Mouse (Mus musculus): Measurements from ENCODE around the gene BC061212. TPM values are rescaled to one million over a fixed set of nuclear protein-coding genes. Genes with fewer than 3 reads are reported as not detected.
"Not testable (repeated sequence)": the region's sequence is repeated elsewhere in the genome, so short reads cannot be mapped to it uniquely, and the experiment has no call there.

The BC061212 gene
- polyA plus RNA-seq (2014; fragmentation: Nextera tagmentation; extraction: Ambion mirVana), result not detected in 2 replicates

DNA sequence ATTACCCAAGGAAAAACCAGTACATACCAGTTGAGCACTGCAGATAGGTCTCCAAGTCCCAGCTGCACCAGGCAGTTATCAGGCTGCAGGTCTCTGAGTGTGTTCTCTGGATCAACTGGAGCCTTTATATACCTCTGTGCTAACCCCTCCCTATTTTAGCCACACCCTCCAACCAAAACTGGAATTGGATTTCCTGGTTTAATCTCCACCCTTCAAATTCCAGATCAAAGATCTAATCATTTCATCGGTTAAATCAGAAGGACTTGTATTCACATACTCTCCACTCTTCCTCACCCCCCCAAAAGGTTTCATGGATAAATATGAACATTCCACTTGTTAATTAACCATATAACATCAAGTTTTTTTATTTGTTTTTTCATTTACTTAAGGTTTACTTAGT lies at the start of gene BC061212:
Gene BC061212 (minus strand): TSS at position 101 of the 400 bp plus-strand sequence.
- DNase-seq (ENCODE audit: low spot score); H3K4me1 ChIP-seq (replicated peaks; ENCODE audit: control insufficient read depth, insufficient read depth, low read length); H3K9ac ChIP-seq (ENCODE audit: low read depth, low read length); H3K9me3 ChIP-seq (ENCODE audit: control insufficient read depth, low read length); H3K4me2 ChIP-seq (replicated peaks; ENCODE audit: low read depth, low read length); H3K36me3 ChIP-seq (ENCODE audit: control insufficient read depth, insufficient read depth, low read length); H3K27ac ChIP-seq (ENCODE audit: low read depth, low read length); H3K27me3 ChIP-seq (ENCODE audit: control insufficient read depth, insufficient read depth, low read length); ATAC-seq (ENCODE audit: low FRiP score); H3K4me3 ChIP-seq (ENCODE audit: low read depth, low read length): not testable (repeated sequence)
- WGBS, result no CpG with 5 or more reads among the region's 1 CpGs

DNA sequence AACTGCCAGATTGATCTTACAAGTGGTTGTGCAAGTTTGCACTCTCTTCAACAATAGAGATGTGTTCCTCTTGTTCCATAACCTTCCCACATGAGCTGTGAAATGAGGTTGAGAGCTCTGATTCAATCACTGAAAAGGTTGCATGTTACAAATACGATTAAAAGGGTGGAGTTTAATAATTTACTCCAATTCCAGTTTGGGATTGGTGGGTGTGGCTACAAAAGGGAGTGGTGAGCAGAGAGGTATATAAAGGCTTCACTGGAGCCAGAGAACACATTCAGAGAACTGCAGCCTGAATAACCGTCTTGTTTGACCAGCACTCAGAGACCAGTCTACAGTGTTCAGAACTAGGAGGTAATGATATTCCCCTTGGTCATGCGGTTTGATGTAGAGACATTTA lies 5.7 kb upstream of the BC061212 start, which contains the start of gene Gm6351:
Gene Gm6351 (plus strand): TSS at position 301 of the 400 bp plus-strand sequence.
- not testable (repeated sequence) for H3K4me3 ChIP-seq (ENCODE audit: low read depth, low read length); ATAC-seq (ENCODE audit: low FRiP score); H3K9ac ChIP-seq (ENCODE audit: low read depth, low read length); H3K36me3 ChIP-seq (ENCODE audit: control insufficient read depth, insufficient read depth, low read length); H3K9me3 ChIP-seq (ENCODE audit: control insufficient read depth, low read length); H3K27me3 ChIP-seq (ENCODE audit: control insufficient read depth, insufficient read depth, low read length); H3K4me1 ChIP-seq (replicated peaks; ENCODE audit: control insufficient read depth, insufficient read depth, low read length); DNase-seq (ENCODE audit: low spot score); H3K27ac ChIP-seq (ENCODE audit: low read depth, low read length); H3K4me2 ChIP-seq (replicated peaks; ENCODE audit: low read depth, low read length)
- WGBS, result no CpG with 5 or more reads among the region's 3 CpGs

Other genes starting within 250 kb of the BC061212 start
- gene Gm7792, start 226.8 kb downstream of the BC061212 start, polyA plus RNA-seq (2014; fragmentation: Nextera tagmentation; extraction: Ambion mirVana), result not detected in 2 replicates
- not detected in 2 replicates for gene Gm16429, start 141.5 kb downstream of the BC061212 start, polyA plus RNA-seq (2014; fragmentation: Nextera tagmentation; extraction: Ambion mirVana)
- gene Gm6351, start 5.8 kb upstream of the BC061212 start, polyA plus RNA-seq (2014; fragmentation: Nextera tagmentation; extraction: Ambion mirVana), result not detected in 2 replicates
- not detected in 2 replicates for gene Gm3106, start 147.5 kb upstream of the BC061212 start, polyA plus RNA-seq (2014; fragmentation: Nextera tagmentation; extraction: Ambion mirVana)
- 0.20 TPM in 1 of 2 replicates, not detected in the other for gene A430089I19Rik, start 236.3 kb upstream of the BC061212 start, polyA plus RNA-seq (2014; fragmentation: Nextera tagmentation; extraction: Ambion mirVana)
- gene Gm6502, start 243.9 kb upstream of the BC061212 start, polyA plus RNA-seq (2014; fragmentation: Nextera tagmentation; extraction: Ambion mirVana), result not detected in 2 replicates

Measured in hindbrain, embryonic 11.5 days (tissue).